Mouse (Mus musculus) testis, adult 2 months (tissue): ENCODE results near the gene Hes7. TPM values are rescaled to one million over a fixed set of nuclear protein-coding genes. Genes with fewer than 3 reads are reported as not detected.

Source experiments
- H3K27ac ChIP-seq: fragments of 200-500 bp; 2 replicates; pipeline ENCODE4 v1.5.1; 2012; ENCODE audit warnings: low read depth, low read length; ENCODE audit not compliant: control insufficient read depth, insufficient read depth
- H3K27me3 ChIP-seq: fragments of 200-500 bp; 2 replicates; pipeline ENCODE4 v1.6.1; 2012; ENCODE audit warnings: mild to moderate bottlenecking, low read length, moderate library complexity; ENCODE audit not compliant: control insufficient read depth, insufficient read depth
- H3K36me3 ChIP-seq: fragments of 200-500 bp; 2 replicates; pipeline ENCODE4 v1.6.1; 2012; ENCODE audit warnings: mild to moderate bottlenecking, low read length; ENCODE audit not compliant: control insufficient read depth, insufficient read depth
- H3K4me1 ChIP-seq: fragments of 200-500 bp; 2 replicates; pipeline ENCODE4 v1.6.1; 2012; ENCODE audit warnings: low read length; ENCODE audit not compliant: control insufficient read depth, insufficient read depth
- H3K4me3 ChIP-seq: fragments of 200-500 bp; 2 replicates; pipeline ENCODE4 v1.5.1; 2012; ENCODE audit warnings: low read depth, mild to moderate bottlenecking, low read length, moderate library complexity, mixed read lengths; ENCODE audit not compliant: control insufficient read depth
- CTCF ChIP-seq: fragments of 200-500 bp; IDR thresholded peaks from 2 replicates; pipeline ENCODE4 v1.5.1; 2012; ENCODE audit warnings: low read depth, mild to moderate bottlenecking, inconsistent platforms, low read length, moderate library complexity; ENCODE audit not compliant: control insufficient read depth, insufficient read depth, insufficient replicate concordance
- POLR2A ChIP-seq: fragments of 200-500 bp; IDR thresholded peaks from 2 replicates; pipeline ENCODE4 v1.6.1; 2012; ENCODE audit warnings: low read depth, mild to moderate bottlenecking, inconsistent platforms, low read length, moderate library complexity; ENCODE audit not compliant: control insufficient read depth
- polyA plus RNA-seq: library from polyadenylated mRNA; depleted of rRNA; stranded (reverse); fragments of >200 nt; gene quantifications from 2 replicates; pipeline ENCODE4 v1.2.3, GENCODE M21; 2012

The Hes7 gene
- polyA plus RNA-seq, 1 experiment = 0.17 TPM

DNA sequence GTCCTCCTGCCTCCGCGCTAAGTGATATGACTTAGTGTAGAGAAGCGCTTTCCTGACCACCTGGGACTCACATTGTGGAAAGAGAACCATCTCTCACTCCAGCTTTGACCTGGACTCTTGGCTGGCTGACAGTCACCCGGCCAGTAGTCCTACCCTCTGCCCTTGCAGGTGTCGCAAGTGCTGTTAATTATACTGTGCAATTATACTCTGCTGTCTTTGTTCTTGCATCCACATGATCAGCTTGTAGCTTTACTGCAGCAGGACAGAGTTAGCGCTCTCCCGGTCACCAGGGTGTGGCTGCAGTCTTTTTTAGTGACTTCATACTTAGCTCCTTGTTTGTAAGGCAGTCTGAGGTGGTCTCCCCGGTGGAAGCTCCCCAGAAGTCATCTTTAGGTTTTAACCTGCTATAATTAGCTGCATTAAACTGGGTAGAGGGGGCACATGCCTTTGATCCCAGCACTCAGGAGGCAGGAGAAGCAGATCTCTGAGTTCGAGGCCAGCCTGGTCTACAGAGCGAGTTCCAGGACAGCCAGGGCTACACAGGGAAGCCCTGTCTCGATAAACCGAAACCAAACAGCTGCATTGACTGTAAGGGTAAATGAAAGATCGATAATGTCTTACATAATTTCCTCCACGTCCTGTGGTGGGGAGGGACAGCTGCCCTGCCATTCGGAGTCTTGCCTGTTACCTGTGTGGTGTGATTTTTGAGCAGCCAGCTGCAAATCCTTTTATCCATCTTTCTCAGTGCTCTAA lies 39.9 kb upstream of the Hes7 start:
- no peaks in the 10 kb centered on the region for H3K27me3 ChIP-seq
- no peak overlapping the region for H3K4me3 ChIP-seq
- no peaks in the 10 kb centered on the region for H3K4me1 ChIP-seq
- TF ChIP-seq POLR2A (no peak), CTCF (no peak)
- no peaks in the 10 kb centered on the region for H3K36me3 ChIP-seq
- H3K27ac ChIP-seq = no peak overlapping the region

DNA sequence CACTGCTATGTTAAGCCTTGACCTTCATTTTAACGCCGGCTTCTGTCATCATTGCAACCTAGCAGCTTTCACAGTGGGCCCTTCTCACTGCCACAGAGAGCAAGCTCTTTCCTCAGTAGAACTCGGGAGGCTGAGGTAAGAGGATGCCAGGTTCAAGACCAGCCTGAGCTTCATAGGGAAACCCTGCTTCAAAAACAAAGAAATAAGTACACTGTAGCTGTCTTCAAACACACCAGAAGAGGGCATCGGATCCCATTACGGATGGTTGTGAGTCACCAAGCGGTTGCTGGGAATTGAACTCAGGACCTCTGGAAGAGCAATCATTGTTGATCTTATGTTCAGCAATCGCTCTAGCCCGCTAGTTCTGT lies 39.4 kb upstream of the Hes7 start:
- H3K4me3 ChIP-seq = no peak overlapping the region
- TF ChIP-seq CTCF (no peak), POLR2A (no peak)
- no peaks in the 10 kb centered on the region for H3K27me3 ChIP-seq
- H3K4me1 ChIP-seq = no peaks in the 10 kb centered on the region
- H3K36me3 ChIP-seq = no peaks in the 10 kb centered on the region
- H3K27ac ChIP-seq = no peak overlapping the region

DNA sequence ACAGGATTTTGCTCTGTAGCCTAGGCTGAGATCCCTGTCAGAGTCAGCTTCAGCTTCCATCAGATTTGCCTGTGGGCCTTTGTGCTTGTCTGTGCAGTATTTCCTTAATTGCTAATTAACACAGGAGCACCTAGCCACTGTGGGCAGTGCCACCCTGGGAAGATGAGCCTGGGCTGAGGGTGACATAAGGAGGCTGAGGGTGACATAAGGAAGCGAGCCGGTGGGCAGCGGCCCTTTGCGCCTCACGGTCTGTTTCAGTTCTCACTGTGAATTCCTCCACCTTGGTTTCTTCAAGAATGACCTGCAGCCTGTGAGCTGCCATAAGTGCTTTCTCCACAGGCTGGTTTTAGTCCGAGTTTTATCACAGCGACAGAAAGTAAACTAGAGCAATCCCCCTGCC lies 38.6 kb upstream of the Hes7 start:
- TF ChIP-seq CTCF (no peak), POLR2A (no peak)
- Histone ChIP-seq H3K4me1 (peaks cover 2% of the 10 kb centered on the region), H3K27ac (no peak overlapping the region), H3K4me3 (no peak overlapping the region), H3K36me3 (no peaks in the 10 kb centered on the region), H3K27me3 (no peaks in the 10 kb centered on the region)

DNA sequence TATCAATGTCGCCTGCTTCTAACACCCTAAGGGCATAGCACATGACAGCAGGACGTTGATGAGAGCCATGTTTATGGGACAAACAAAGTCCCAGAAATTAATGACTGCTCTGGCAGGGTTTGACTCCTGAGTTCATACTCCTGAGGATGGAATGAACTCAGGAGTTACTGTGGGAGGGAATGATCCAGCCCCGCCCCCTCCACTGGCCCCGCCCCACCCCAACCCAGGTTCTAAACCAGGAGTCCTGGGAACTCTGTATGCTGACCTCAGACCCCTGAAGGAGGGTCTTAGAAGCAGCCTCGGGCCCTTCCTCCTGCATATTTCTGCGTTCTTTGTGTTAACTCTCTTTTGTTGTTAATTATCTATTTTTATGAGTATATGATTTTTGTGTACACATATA lies 34.6 kb upstream of the Hes7 start:
- peaks cover 24% of the 10 kb centered on the region for H3K4me1 ChIP-seq
- no peaks in the 10 kb centered on the region for H3K27me3 ChIP-seq
- H3K27ac ChIP-seq = no peak overlapping the region
- no peak overlapping the region for H3K4me3 ChIP-seq
- H3K36me3 ChIP-seq = no peaks in the 10 kb centered on the region; the same call in 1 of the 2 replicates
- no peak for TF ChIP-seq CTCF
- no peak for TF ChIP-seq POLR2A

DNA sequence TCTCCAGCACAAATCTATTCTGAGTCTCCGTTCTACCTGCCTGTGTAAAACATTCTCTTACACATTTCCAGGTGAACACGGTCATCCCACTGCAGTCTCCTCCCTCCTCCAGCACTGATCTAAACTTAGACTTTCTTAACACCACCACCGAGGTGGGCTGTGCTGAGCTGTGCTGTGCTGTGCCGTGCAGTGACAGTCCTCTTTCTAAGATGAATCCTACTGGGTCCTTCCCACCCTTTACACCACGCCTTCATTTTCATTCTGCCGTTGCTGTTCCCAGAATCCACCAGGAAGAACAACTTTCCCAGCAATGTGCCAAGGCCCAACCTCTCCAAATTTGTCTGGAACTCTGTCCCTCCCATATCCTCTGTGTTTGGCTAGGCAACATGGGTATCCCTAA lies 33.8 kb upstream of the Hes7 start:
- no peak overlapping the region for H3K4me3 ChIP-seq
- peaks cover 26% of the 10 kb centered on the region for H3K4me1 ChIP-seq
- H3K27me3 ChIP-seq = no peaks in the 10 kb centered on the region
- H3K36me3 ChIP-seq = peaks cover 2% of the 10 kb centered on the region; the same call in 1 of the 2 replicates
- TF ChIP-seq CTCF (no peak), POLR2A (no peak)
- H3K27ac ChIP-seq = peak overlapping the region; percentile 42; the same call in 1 of the 2 replicates

DNA sequence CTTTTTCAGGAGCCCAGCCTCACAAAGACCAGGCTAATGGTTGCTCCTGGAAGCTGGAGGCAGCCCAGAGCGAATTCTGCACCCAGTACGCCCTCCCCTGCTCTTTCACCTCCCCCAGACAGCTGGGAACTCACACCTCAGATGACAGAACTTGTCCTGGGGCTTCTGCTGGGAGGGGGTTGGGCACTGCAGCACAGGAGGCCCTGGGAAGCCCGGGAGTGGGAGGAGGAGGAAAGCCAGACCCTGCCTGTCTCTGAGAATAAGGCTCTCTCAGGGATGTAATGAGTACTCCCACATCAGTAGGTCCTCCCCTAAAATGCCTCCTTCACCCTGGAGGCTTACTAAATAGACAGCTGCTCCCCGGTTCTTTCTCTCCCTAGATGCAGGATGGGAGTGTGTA lies 33.1 kb upstream of the Hes7 start:
- H3K27me3 ChIP-seq = no peaks in the 10 kb centered on the region
- H3K4me3 ChIP-seq = no peak overlapping the region
- H3K4me1 ChIP-seq = peaks cover 26% of the 10 kb centered on the region
- TF ChIP-seq POLR2A (no peak), CTCF (no peak)
- H3K27ac ChIP-seq = peak overlapping the region; percentile 42
- H3K36me3 ChIP-seq = peaks cover 2% of the 10 kb centered on the region; the same call in 1 of the 2 replicates

DNA sequence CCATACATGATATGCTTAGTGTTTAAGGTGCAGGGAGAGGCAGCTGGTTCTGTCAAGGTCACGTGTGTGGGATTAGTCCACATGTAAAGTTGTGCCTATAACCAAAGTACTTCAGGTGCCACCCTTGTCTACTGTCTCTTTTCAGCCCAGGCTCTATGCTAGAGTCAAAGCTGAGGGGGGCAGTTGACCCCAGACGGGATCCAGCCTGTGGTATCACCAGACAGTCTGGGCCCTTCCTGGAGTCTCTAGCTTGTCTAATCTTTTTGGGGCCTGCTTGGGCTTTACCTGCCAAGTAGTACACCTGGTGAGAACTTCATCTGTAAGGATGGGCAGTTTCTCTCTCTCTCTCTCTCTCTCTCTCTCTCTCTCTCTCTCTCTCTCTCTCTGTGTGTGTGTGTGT lies 32.6 kb upstream of the Hes7 start:
- TF ChIP-seq POLR2A (no peak), CTCF (no peak)
- peaks cover 2% of the 10 kb centered on the region for H3K36me3 ChIP-seq
- no peaks in the 10 kb centered on the region for H3K27me3 ChIP-seq
- peaks cover 26% of the 10 kb centered on the region for H3K4me1 ChIP-seq
- peak overlapping the region; percentile 99; the same call in 1 of the 2 replicates for H3K4me3 ChIP-seq
- peak overlapping the region; percentile 92 for H3K27ac ChIP-seq
